Mouse (Mus musculus) embryo, embryonic 11.5 days (tissue): Measurements from ENCODE around the gene Acot8.

Experiments used
- DNase-seq: peaks from one replicate; pipeline ENCODE4 v3.0.0-alpha.2; 2012; ENCODE audit warnings: low read depth, low spot score

The Acot8 gene

DNA sequence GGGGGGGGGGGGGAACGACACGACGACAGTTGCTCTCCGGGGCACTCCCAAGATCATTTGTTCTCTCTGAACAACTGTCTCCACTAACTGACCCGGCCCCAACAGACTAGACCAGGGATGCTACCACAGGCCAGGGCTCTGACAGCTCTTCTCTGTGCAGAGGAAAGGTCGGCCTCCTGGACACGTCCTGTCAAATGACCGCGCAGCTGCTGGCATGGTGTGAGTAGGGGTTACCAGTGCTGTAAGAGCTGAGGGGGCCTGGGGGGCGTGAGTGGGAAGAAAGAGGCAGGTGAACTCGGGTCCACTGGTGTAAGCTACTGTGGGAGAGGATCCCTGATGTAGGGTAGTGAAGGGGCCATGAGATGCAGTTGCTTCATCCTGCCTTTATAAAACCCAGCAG is 46.8 kb downstream of the Acot8 start:
- no peak for DNase-seq

DNA sequence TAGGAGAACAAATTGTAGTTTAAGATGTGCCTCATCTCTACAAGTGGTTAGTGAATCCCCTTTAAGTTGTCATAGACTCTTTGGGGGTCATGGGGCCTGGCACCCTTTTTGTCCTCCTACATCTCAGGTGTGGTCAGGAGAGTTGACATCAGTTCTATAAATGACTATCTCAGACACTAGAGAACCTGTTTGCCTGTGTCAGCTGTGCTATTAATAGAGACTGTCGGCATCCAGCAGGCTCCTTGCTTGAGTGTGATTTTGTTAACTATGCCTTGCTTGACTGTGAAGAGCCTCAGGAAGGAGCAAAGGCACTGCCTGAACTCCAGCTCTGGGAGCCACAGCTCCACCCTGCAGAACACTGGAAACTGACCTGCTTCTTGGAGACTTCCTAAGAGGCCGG is 49.9 kb downstream of the Acot8 start:
- DNase-seq, result no peak

DNA sequence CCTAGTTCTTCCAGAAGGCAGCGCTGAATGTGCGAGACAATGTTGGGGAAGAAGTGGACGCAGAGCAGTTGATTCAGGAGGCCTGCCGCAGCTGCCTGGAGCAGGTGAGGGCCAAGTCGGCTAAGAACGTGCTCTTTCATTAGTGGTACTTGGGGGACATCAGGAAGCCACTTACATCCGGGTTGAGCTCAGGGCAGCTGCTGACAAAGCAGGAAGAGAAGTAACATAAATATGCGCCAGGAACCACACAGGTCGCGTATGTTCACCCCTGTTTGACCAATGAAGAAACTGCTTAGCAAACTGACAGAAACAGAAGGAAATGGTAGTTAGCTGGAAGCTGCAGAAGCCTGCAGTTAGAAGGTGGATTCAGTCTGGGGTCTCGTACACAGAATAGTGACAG is 50.6 kb downstream of the Acot8 start:
- no peak for DNase-seq

DNA sequence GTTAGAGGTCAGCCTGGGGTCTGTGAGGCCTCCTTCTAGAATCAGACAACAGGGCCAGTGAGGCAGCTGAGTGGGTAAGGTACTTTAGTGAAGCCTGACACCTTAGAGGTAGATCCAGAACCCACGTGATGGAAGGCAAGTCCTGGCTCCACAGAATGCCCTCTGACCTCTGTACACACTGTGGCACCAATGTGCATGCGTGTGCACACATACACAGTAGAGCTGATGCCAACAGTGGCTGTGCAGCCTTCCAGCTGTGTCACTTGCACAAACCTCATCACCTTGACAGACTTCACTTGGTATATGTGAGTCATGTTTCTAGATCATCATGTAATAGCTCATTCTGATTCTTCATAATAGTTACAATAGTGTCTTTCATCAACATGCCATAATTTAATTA is 52.2 kb downstream of the Acot8 start:
- no peak for DNase-seq

DNA sequence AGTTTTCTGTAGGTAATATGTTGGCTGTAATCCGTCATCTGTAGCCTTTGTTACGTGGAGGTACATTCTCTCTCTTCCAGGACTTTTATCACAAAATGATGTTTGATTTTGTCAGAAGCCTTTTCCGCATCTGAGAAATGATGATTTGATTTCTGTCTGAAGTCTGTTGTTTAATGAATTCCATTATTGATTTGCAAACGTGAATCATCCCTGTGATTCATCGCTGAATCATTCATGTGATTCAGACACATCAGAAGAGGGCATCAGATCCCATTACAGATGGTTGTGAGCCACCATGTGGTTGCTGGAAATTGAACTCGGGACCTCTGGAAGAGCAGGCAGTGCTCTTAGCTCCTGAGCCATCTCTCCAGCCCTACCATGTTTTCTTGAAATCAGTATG is 55.7 kb downstream of the Acot8 start:
- no peak for DNase-seq

DNA sequence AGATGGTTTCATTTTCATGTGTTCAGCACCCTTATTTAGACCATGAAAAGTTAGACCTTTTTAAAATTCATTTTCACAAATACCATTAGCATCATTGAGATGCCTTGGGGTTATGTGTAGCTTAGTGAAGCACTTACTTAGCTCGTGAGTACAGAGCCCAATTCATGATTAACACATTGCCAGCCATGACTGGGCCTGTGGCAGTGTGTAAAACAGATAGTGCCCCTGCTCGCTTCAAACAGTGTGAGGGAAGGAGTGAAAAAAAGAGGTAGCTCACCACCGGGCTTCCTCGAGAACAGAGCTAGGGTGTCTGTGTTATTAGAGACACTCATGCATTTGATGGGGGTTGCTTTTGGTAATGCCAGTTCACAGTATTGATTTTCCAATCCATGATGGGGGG is 56.5 kb downstream of the Acot8 start:
- DNase-seq, result no peak

DNA sequence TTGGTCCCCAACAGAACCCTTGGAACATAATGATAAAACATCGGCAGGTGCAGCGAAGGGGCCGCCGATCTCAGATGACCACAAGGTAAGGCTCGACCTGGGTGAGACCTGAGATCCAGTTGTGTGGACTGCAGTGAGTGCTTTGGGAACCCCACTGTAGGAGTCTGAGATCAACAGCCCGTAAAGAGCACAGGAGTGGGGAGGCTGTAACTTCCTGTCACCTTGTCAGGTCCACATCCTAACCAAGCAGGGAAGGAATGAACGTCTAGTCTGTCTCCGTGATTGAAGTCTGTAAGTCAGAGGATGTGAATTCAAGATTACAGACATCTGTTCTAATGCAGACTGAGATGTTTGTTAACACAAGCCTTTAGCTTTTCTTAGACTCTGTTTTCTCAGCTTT is 58.0 kb downstream of the Acot8 start:
- no peak for DNase-seq

DNA sequence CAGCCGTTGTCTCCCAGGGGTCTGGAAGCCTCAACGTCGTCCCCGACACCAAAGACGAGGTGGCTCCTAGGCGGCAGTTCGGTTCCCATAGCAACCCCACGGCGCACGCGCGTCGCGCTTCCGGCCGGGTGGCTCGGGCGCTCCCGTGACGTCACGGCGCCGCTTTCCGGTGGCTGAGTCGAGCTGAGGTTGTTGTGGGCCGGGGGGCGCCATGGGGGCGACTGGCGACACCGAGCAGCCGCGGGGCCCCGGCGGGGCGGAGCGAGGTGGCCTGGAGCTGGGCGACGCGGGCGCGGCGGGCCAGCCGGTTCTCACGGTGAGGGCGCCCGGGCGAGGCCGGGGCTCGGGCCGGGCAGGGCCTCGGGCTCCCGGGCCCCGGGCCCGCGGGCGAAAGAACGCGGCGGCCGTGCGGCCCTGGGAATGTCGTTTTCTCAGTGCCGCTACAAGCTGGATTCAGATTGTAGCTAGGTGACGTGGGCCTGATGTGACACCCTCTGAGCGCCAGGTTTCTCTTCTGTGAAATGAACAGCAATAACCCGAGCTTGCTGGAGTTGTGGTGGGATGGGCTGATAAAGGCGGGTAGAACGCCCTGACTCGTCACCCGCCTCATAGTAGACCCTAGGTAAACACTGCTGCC is 58.7 kb downstream of the Acot8 start, which contains the start of the genes Wfdc3 and Dnttip1:
Wfdc3 (minus strand) TSS at position 89 of the 637 bp plus-strand sequence.
Dnttip1 (plus strand) TSS at position 141 of the 637 bp plus-strand sequence.
- peak; percentile 89 for DNase-seq

DNA sequence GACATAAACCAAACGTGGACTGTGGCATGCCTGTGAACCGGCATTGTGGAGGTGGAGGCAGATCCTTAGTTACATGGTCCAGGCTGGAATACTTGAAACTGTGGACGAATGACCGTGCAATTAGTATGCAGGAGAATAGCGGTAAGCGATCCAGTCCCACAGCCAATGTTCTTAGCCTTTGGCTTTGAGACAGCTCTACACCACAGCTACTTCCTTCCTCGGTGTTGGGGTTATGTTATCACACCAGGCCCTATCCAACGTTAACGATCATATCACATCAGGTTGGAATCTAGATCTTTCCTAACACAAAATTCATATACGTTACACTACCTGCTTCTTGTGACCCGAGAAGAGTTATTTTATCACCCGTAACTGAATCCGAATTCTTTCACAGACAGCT is 59.7 kb downstream of the Acot8 start:
- DNase-seq, result no peak
